Mouse (Mus musculus): ENCODE results near the gene Ctsw.

Gene Ctsw

DNA sequence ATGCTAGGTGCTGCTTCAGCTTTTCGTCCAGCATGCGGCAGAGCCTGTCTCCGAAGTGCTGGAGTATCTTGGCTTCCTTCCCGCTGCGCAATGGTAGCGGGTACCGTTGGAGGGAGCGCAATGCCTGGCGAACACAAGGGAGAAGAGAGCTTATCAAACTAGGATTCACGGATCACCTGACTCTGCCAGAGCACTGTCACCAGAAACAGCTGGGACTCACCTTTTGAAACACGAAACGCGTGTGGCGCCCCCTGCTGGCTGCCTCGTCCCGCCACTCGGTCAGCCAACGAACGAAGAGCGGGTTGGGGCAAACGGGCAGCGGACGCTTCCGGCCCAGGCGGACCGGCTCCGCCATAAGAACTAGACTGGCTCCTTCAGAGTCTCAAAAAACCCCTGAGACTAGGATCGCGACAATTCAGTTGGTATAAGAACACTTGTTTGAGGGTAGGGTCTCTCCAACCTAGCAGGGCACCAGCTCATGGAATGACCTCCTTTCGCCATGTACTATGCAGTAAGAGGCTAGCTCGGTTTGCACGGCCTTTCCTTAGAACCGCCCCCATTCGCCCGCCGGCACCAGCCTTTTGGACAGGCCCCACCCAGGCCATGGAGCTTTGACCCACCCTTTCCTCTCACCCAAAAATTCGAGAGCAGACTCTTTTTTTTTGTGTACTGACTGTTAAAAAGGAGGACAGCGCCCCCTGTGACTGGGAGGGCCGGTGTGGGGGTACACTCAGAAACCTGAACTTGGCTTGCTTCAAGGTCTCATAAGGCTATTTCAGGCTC lies 19.7 kb upstream of the Ctsw start, which contains the start of gene Mus81:
TSS of gene Mus81 (minus strand) at position 635 of the 783 bp plus-strand sequence.
- DNase-seq = peak; percentile 98

- DNase-seq = no peak
Measured at GRCm38 (mm10) chr19:5486771-5487170, 18.5 kb upstream of the Ctsw start.

DNA sequence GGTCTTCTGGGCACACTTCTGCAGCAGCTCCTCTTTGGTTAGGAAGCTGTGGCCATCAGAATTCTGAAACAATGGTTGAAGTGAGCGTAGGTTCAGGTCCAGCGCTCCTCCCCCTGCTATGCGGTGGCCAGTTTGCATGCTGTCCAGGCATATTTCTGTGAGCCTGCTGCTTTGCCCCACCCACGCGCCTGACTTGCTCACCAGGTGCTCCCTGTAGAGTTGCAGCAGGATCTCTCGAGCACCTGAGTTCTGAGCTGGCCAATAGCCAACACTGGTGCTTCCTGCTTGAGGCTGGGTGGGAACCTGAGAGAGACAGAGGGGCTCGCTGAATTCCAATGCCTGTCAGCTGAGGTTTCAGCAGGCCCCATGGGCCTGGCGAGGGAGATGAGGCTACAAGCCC lies 18.0 kb upstream of the Ctsw start:
- no peak for DNase-seq

GRCm38 (mm10) chr19:5485821-5486220 lies 17.5 kb upstream of the Ctsw start:
- DNase-seq = no peak

DNA sequence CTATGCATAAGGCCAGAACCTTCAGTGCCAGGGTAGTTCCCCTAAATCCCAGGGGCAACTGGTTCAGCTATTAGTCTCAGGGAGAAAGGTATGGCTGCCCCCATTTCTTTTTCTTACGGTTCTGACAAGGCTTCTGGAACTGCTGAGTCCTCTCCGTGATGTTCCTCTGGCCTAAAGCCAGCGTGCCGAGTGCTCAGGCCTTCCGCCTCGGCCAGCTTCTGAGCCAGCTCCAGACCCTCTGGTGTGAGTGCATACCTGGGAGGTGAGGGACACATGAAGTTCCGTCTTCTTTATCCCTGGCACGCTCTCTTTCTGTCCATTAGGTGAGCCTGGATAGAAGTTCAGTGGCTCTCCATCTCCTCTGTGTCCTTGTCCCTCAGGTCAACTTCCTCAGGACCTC lies 17.1 kb upstream of the Ctsw start:
- DNase-seq = no peak

GRCm38 (mm10) chr19:5484496-5484895 lies 16.2 kb upstream of the Ctsw start:
- no peak for DNase-seq

DNA sequence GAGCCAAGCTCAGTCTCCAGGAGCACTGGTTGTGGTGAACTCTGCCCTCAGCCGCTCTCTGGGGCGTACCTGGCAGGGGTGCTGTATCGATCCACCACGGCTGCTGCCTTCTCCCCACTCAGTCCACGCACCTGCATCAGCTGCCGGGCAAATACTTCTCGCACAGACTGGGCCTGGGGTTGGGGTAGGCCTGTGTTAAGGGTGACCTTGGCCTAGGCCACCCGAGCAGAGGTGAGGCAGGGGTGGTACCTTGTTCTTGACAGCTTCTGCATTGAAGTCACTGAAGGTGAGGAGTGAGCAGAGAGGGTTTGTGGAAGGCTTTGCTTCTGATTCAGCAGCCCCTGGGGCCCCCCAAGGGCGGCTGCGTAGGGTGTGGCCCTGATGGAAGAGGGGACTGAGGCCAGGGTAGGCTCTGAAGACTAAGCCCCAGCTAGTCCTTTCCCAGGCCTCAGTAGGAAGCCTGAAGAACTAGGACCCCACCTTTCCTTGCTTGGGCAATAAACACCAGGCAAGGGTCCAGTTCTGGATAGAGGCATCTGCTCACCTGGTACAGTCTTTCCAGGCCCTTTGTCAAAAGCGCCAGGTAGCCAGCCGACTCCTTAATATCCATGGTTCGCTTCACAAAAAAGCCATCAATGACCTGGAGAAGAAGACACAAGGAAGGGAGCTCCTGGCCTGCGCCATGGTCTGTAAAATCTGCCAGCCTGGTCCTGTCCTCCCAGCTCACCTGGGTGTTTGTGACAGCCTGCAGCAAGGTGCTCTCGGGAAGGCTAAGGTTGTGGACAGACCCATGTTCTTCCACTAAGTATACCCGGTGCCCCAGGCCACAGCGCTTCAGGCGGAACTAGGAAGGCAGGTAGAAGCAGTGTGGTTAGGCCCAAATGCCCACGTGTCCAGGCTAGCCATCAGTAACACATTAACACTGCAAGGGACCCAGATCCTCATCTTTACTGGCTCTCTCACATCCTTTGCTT lies 15.4 kb upstream of the Ctsw start:
- DNase-seq = no peak

DNA sequence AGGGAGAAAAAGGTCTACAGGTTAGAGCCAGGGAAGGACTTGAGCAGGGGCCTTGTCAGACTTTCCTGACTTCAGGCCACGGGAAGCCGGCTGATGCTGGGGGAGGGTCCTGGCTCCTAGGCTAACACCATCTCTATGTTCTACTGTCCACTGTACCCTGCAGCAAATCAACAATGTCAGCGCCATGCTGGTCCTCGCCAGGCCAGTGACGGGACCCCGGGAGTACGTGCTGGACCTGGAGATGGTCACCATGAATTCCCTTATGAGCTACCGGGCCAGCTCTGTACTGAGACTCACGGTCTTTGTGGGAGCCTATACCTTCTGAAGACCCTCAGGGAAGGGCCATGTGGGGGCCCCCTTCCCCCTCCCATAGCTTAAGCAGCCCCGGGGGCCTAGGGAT lies 13.1 kb upstream of the Ctsw start:
- no peak for DNase-seq

- no peak for DNase-seq
Measured at GRCm38 (mm10) chr19:5480016-5480415, 11.7 kb upstream of the Ctsw start.

GRCm38 (mm10) chr19:5477668-5478300 lies 9.5 kb upstream of the Ctsw start:
- DNase-seq = no peak

DNA sequence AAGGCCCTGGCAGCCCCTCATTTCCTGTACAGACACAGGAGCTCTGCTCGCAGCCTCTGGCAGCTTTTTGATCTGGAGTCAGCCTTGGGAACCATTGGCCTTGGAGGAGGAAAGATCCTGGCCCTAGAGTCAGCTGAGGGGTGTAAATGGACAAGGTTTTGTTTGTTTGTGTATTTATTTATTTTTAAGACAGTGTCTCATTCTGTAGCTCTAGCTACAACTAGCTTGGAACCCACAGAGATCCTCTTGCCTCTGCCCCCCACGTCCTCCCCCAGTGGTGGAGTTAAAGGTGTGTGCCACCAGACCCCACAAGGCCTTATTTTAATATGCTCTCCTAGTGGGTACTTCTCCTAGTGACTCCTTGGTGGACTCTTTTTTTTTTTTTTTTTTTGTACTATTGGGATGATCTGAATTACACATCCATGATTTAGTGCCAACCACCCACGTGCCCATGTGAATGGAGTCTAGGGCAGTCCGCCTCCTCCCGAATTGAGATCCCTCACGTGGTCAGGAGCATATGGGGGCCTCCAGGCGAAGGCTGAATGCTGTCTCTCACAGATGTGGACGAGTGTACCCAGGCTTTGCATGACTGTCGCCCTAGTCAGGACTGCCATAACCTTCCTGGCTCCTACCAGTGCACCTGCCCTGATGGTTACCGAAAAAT lies 8.8 kb upstream of the Ctsw start:
- DNase-seq = no peak

DNA sequence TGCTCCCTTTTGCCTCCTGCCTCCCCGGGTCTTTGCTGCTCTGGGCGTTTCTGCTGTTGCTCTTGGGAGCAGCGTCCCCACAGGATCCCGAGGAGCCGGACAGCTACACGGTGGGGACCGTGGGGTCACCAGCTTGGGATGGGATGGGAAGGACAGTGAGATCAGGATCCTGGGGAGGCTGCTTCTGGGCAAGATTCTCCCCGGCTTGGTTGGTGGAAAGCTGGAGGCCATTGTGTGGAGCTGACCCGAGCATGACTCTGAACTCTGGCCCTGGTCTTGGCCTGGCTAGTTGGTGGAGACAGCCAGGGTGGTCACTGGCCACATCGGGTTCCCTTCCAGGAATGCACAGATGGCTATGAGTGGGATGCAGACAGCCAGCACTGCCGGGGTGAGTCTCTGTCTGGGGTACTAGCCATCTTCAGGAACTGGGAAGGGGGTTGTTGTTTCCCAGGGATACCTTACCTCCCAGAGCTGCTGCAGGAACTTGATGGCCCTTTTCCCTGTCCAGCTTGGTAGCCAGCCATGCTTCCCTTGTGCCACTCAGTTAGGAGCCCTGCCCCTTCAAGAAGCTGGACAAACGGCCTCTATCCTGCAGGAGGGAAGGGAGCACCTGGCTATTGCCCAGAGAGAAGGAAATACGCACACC lies 6.9 kb upstream of the Ctsw start:
- DNase-seq = no peak

- DNase-seq = no peak
Measured at GRCm38 (mm10) chr19:5474281-5475068, 6.2 kb upstream of the Ctsw start.

DNA sequence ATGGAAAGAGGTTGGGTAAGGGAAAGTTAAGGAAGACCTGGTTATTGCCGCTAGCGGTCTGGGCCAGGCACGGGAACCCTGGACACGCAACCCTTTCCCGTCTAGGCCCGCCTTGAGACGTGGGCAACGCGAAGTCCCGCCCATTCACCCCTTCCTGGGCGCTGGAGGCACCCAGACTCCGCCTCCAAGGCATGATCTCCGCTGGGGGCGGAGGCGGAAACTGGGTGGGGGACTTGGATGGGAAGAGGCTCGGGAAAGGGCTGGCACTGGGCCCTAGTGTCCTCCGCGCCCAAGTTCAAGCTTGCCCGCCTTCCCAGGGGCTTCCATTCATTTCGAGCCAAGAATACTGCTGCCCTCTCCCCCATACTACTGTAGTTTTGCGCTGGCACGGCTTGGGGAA lies 5.4 kb upstream of the Ctsw start, which contains the start of gene Efemp2:
TSS of gene Efemp2 (plus strand) at position 235 of the 400 bp plus-strand sequence.
- DNase-seq = peak; percentile 80

GRCm38 (mm10) chr19:5472857-5473256 lies 4.5 kb upstream of the Ctsw start:
- DNase-seq = no peak

DNA sequence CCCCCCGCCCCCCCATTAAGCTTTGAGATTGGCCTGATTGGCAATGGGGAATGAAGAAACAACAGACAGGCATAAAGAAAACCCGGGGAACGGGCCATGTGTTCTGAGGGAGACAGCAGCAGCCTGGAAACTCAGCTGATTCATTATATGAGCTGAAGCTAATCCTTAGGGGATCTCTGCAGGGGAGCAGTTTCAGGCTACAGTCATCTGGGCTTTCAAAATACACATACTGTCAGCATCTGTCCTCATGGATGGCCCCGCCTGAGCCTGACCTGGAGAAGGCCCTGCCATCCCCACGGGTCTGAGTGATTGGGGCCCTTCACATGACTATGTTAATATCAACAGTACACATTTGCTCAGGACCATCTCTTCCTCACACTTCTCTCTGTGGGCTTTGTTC lies 3.5 kb upstream of the Ctsw start:
- DNase-seq = no peak

DNA sequence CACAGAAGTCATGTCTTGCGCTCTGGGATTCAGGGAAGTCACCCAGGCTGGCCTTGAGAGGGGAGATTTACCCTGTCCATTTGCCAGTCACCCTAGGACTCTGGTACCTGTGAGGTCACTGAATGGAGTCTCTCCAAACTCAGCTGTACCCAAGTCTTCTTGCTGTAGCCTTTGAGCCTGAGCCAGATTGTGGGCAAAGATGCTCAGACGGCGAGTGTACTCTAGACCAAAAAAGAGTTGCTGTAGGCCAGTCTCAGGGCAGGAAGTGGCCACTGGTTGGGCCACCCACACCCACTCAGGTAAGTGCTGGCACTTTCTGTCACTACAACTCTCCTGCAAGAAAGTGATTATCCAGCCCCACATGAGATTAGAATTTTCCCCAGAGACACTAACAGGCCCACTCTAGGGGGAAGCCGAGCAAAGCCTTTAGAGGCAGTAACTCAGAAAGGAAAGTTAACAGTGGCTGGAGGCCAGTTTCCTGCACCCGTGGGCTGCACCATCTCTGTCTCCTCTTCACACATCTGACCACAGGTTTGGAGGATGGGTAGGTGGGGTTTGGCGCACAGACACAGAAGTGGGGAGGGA lies 1.3 kb downstream of the Ctsw start:
- no peak for DNase-seq

DNA sequence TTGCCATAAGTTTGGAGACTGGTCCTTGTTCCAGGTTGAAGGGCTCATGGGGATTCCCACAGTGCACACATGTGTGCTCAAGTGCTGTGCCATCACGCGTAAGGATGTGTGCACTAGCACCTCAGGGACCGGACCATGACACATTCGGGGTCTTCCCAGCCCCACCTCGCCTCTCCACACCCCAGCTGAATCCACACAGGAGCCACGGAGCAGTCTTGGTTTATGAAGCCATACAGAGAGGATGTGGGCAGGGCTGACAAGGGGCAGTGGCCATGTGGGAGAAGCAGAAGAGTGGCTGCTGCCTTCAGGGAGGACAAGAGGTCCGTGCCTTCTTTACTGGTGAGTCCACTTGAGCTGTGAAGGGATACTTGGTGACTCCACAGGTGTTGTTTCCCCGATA lies 3.3 kb downstream of the Ctsw start:
- no peak for DNase-seq

GRCm38 (mm10) chr19:5463791-5464562 lies 4.3 kb downstream of the Ctsw start:
- DNase-seq = peak; percentile 50

GRCm38 (mm10) chr19:5463212-5463611 lies 5.1 kb downstream of the Ctsw start:
- DNase-seq = no peak

Data from kidney, adult 11 months (tissue).